Mouse (Mus musculus) heart, adult 2 months (tissue): ENCODE data around the gene Nup205.

ENCODE experiments used
- CTCF ChIP-seq: fragments of 200-600 bp; IDR thresholded peaks from 2 replicates; pipeline ENCODE4 v1.8.1; 2022; ENCODE audit warnings: antibody characterized with exemption, mild to moderate bottlenecking, moderate library complexity
- POLR2A ChIP-seq: fragments of 200-500 bp; IDR thresholded peaks from 2 replicates; pipeline ENCODE4 v1.6.1; 2011; ENCODE audit warnings: mild to moderate bottlenecking, low read depth, low read length, control low read depth; ENCODE audit not compliant: insufficient read depth

GRCm38 (mm10) chr6:35133246-35133578 is 44.0 kb upstream of the Nup205 start:
- no peak for TF ChIP-seq CTCF
- no peak for TF ChIP-seq POLR2A
